Mouse (Mus musculus): ENCODE results near the gene Chrm5. TPM values are rescaled to one million over a fixed set of nuclear protein-coding genes. Genes with fewer than 3 reads are reported as not detected.
A peak's percentile ranks its signal among the peaks of the same experiment; 100 is the strongest.
"Not testable (repeated sequence)": the region's sequence is repeated elsewhere in the genome, so short reads cannot be mapped to it uniquely, and the experiment has no call there.

Gene Chrm5
- total RNA-seq, 2 experiments from 2014 or later, result not detected

- no peak for ATAC-seq (replicated peaks; ENCODE audit: poor library complexity, severe bottlenecking)
These were observed 2.2 kb upstream of the Chrm5 start for GRCm38 (mm10) chr2:112482533-112483333.

- peak; percentile 75 for ATAC-seq (replicated peaks; ENCODE audit: poor library complexity, severe bottlenecking)
These were observed 995 bp upstream of the Chrm5 start for GRCm38 (mm10) chr2:112481564-112481963.

- no peak for ATAC-seq (replicated peaks; ENCODE audit: poor library complexity, severe bottlenecking)
These were observed 4.0 kb downstream of the Chrm5 start for GRCm38 (mm10) chr2:112476554-112476953.

GRCm38 (mm10) chr2:112474997-112475724 lies 5.4 kb downstream of the Chrm5 start:
- ATAC-seq (replicated peaks; ENCODE audit: poor library complexity, severe bottlenecking), result peak; percentile 87

- no peak for ATAC-seq (replicated peaks; ENCODE audit: poor library complexity, severe bottlenecking)
These were observed 8.5 kb downstream of the Chrm5 start for GRCm38 (mm10) chr2:112472076-112472475.

GRCm38 (mm10) chr2:112470961-112471381 lies 9.6 kb downstream of the Chrm5 start:
- no peak for ATAC-seq (replicated peaks; ENCODE audit: poor library complexity, severe bottlenecking)

- ATAC-seq (replicated peaks; ENCODE audit: poor library complexity, severe bottlenecking), result no peak
These were observed 11.0 kb downstream of the Chrm5 start for GRCm38 (mm10) chr2:112469542-112469941.

GRCm38 (mm10) chr2:112460557-112460956 lies 20.0 kb downstream of the Chrm5 start:
- no peak for ATAC-seq (replicated peaks; ENCODE audit: poor library complexity, severe bottlenecking)

- ATAC-seq (replicated peaks; ENCODE audit: poor library complexity, severe bottlenecking), result peak; percentile 97
These were observed 25.6 kb downstream of the Chrm5 start, which contains the start of gene Emc7 for GRCm38 (mm10) chr2:112454862-112455564. Emc7 (plus strand) TSS chr2:112454997.

GRCm38 (mm10) chr2:112454125-112454861 lies 26.3 kb downstream of the Chrm5 start:
- ATAC-seq (replicated peaks; ENCODE audit: poor library complexity, severe bottlenecking), result no peak

GRCm38 (mm10) chr2:112452513-112452912 lies 28.1 kb downstream of the Chrm5 start:
- ATAC-seq (replicated peaks; ENCODE audit: poor library complexity, severe bottlenecking), result not testable (repeated sequence)

GRCm38 (mm10) chr2:112449597-112450296 lies 30.8 kb downstream of the Chrm5 start:
- peak; percentile 44 for ATAC-seq (replicated peaks; ENCODE audit: poor library complexity, severe bottlenecking)

GRCm38 (mm10) chr2:112448510-112449059 lies 32.0 kb downstream of the Chrm5 start:
- peak; percentile 57 for ATAC-seq (replicated peaks; ENCODE audit: poor library complexity, severe bottlenecking)

GRCm38 (mm10) chr2:112448046-112448445 lies 32.5 kb downstream of the Chrm5 start:
- ATAC-seq (replicated peaks; ENCODE audit: poor library complexity, severe bottlenecking), result peak; percentile 86

- no peak for ATAC-seq (replicated peaks; ENCODE audit: poor library complexity, severe bottlenecking)
These were observed 35.1 kb downstream of the Chrm5 start for GRCm38 (mm10) chr2:112445511-112445910.

GRCm38 (mm10) chr2:112443491-112443890 lies 37.1 kb downstream of the Chrm5 start:
- no peak for ATAC-seq (replicated peaks; ENCODE audit: poor library complexity, severe bottlenecking)

- peak; percentile 58 for ATAC-seq (replicated peaks; ENCODE audit: poor library complexity, severe bottlenecking)
These were observed 43.0 kb downstream of the Chrm5 start for GRCm38 (mm10) chr2:112437589-112437988.

- no peak for ATAC-seq (replicated peaks; ENCODE audit: poor library complexity, severe bottlenecking)
These were observed 44.3 kb downstream of the Chrm5 start for GRCm38 (mm10) chr2:112436292-112436691.

- peak; percentile 30 for ATAC-seq (replicated peaks; ENCODE audit: poor library complexity, severe bottlenecking)
These were observed 47.2 kb downstream of the Chrm5 start for GRCm38 (mm10) chr2:112433359-112433758.

Data from granulocyte monocyte progenitor cell, adult 5-6 weeks (primary cell).